Mouse (Mus musculus) kidney, embryonic 15.5 days (tissue): ENCODE measurements around the gene Tmem50b. TPM values are rescaled to one million over a fixed set of nuclear protein-coding genes. Genes with fewer than 3 reads are reported as not detected.

Experiments
- ATAC-seq: fragments of 200-750 bp; cut with Nextera tagmentation; replicated peaks from 2 replicates; pipeline ENCODE4 v1.8.0; 2017; ENCODE audit warnings: moderate TSS enrichment; ENCODE audit not compliant: low FRiP score
- H3K27ac ChIP-seq: fragments of 300-500 bp; sonication (generic); 2 replicates; pipeline ENCODE4 v1.5.1; 2015; ENCODE audit warnings: mild to moderate bottlenecking, inconsistent platforms
- H3K27me3 ChIP-seq: fragments of 300-500 bp; sonication (generic); 2 replicates; pipeline ENCODE4 v1.6.1; 2015; ENCODE audit warnings: inconsistent platforms
- H3K36me3 ChIP-seq: fragments of 300-500 bp; sonication (generic); 2 replicates; pipeline ENCODE4 v1.6.1; 2015; ENCODE audit warnings: inconsistent platforms
- H3K4me1 ChIP-seq: fragments of 300-500 bp; sonication (generic); 2 replicates; pipeline ENCODE4 v1.6.1; 2015; ENCODE audit warnings: inconsistent platforms
- H3K4me2 ChIP-seq: fragments of 300-500 bp; sonication (generic); 2 replicates; pipeline ENCODE4 v1.6.1; 2015; ENCODE audit warnings: moderate library complexity, mild to moderate bottlenecking, inconsistent platforms
- H3K4me3 ChIP-seq: fragments of 300-500 bp; sonication (generic); replicated peaks from 2 replicates; pipeline ENCODE4 v1.5.1; 2015; ENCODE audit warnings: mild to moderate bottlenecking, inconsistent platforms
- H3K9ac ChIP-seq: fragments of 300-500 bp; sonication (generic); 2 replicates; pipeline ENCODE4 v1.6.1; 2015; ENCODE audit warnings: mild to moderate bottlenecking, inconsistent platforms
- H3K9me3 ChIP-seq: fragments of 300-500 bp; sonication (generic); replicated peaks from 2 replicates; pipeline ENCODE4 v1.6.1; 2016; ENCODE audit warnings: inconsistent platforms
- WGBS: fragments of 180-500 bp; shearing (Covaris S2); methylation state at CpG from one replicate; pipeline ENCODE4 v1.1.7; 2015; ENCODE audit warnings: mixed read lengths; 5-methylcytosine and 5-hydroxymethylcytosine counted together
- polyA plus RNA-seq: library from polyadenylated mRNA; unstranded; fragments of >200 nt; fragmentation: Nextera tagmentation; extraction: Ambion mirVana; gene quantifications from 2 replicates; pipeline ENCODE4 v1.2.1, GENCODE M21; 2015

Tmem50b gene
- polyA plus RNA-seq, 1 experiment from 2014 or later = 35.8 TPM

DNA sequence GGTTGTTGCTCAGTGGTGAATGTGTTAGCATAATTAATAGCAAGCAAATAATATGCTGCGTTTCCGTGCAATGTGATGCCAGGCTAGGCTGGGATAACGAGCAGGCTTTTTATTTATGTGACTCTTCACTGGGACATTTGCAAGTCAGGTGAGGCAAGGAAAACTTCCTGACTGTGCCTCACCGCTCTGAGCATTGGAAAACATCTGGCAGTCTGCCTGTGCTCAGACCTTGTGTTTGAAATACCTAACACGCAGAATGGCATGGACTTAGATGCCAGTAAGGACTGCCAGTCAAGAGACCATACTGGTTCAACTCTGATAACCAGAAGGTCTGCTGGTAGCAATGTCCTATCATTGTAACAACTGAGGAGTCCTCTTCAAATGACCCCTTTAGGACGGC lies 7.6 kb upstream of the Tmem50b start:
- Histone ChIP-seq H3K27me3 (peaks cover 10% of the 10 kb centered on the region; the same call in 1 of the 2 replicates), H3K4me2 (no peak overlapping the region), H3K4me1 (no peaks in the 10 kb centered on the region), H3K36me3 (no peaks in the 10 kb centered on the region), H3K27ac (no peak overlapping the region), H3K9ac (no peak overlapping the region), H3K4me3 (no peak overlapping the region), H3K9me3 (no peaks in the 10 kb centered on the region)
- WGBS = 69% methylated on average over 6 of the region's 6 CpGs
- ATAC-seq = no peak

DNA sequence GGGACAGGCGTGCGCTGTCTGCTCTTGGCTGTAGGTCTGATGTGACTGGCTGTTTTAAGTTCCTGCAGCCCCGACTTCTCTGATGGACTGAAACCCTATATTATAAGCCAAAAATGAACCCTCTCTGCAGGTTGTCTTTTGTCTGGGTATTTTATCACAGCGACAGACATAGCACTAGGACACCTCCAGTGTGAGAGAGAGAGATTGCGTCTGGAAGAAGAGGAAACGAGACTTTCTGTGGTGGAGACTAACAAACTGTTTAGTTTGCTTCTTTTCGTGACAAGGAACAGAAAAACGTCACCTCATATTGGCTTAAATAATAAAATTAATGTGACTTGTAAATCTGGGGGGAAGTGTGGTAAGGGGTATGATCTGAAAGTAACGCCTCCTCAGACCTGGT lies 4.1 kb upstream of the Tmem50b start:
- Histone ChIP-seq H3K4me3 (no peak overlapping the region), H3K36me3 (no peaks in the 10 kb centered on the region), H3K9ac (no peak overlapping the region), H3K27ac (no peak overlapping the region), H3K4me2 (no peak overlapping the region), H3K4me1 (peaks cover 8% of the 10 kb centered on the region), H3K27me3 (peaks cover 24% of the 10 kb centered on the region), H3K9me3 (no peaks in the 10 kb centered on the region)
- 39% methylated on average over 9 of the region's 9 CpGs for WGBS
- ATAC-seq = no peak

DNA sequence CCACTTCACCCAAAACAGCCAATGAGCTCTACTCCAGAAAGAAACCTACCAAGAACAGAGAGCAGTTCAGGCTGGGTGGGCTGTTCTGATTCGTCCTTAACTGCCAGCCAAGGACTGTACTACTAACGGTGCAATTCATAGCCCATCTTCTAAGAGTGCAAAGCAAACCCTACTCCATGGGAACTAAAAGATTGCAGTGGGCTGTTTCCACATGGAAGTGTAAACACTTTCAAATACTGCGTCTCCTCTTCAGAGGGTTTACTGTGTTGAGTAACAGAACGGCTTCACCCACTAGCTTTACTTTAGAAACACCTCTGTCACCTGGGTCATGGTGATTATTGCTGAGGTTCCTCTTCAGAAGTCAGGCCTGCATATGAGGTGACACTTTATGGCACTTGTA lies 3.5 kb upstream of the Tmem50b start:
- H3K4me3 ChIP-seq = no peak overlapping the region
- H3K4me2 ChIP-seq = no peak overlapping the region
- peaks cover 13% of the 10 kb centered on the region for H3K4me1 ChIP-seq
- H3K27me3 ChIP-seq = peaks cover 24% of the 10 kb centered on the region
- no peaks in the 10 kb centered on the region for H3K9me3 ChIP-seq
- H3K9ac ChIP-seq = no peak overlapping the region
- ATAC-seq = no peak
- 32% methylated on average over 4 of the region's 4 CpGs for WGBS
- H3K27ac ChIP-seq = no peak overlapping the region
- H3K36me3 ChIP-seq = no peaks in the 10 kb centered on the region

DNA sequence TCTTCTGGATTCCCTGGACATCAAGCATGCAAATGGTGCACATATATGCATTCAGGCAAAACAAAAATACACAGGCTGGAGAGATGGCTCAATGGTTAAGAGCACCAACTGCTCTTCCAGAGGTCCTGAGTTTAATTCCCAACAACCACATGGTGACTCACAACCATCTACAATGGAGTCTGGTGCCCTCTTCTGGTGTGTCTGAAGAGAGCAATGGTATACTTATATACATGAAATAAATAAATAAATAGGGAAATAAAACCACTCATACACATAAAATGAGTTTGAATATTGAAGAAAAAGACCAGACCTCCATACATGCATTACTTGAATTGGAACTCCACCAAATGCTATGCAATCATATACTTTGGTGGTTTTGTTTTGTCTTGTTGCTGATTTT lies 1.6 kb upstream of the Tmem50b start:
- H3K36me3 ChIP-seq = no peaks in the 10 kb centered on the region

DNA sequence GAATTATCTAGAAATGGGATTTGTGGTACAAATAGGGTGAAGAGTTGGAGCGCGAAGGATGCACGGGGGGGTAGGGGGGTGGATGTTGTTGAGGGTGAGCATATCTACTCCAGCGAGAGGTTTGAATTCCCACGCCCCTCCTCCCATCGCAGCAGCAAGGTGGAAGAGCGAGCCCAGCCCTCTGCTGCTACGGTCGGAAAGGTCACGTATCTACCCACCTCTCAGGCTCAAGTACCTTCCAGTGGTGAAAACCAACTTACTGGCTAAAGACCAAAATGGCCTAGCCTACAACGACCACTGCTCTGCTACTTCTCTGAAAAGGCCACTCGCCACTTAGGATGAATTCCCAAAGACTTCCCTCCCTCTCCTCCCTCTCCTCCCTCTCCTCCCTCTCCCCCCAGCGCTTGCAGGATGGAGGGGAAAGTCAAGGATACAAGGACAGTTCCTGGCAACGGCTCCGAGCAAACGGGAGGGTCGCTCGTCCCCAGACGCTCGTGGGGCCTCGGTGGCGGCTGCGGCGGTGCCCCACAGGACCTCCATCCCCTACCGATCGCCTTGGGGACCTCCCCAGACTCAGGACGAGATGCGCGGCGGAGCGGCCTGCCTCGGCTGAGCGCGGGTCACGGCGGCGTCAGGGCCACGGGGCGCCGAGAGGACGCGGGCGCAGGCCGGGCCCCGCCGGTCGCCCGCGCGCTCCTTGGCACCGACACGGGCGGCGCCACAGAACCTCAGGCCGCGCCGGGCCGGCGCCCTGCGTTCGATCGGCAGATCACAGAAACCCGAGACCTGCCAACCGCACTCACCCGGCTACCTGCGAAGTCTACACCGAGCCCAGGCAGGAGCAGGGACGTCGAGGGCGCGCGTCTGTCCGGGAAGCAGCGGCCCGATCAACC lies 575 bp downstream of the Tmem50b start:
- WGBS = under 1% methylated on average over 75 of the region's 75 CpGs
- peak; percentile 0 for ATAC-seq
- Histone ChIP-seq H3K9ac (peak overlapping the region; percentile 68), H3K4me3 (peak overlapping the region; percentile 80), H3K36me3 (no peaks in the 10 kb centered on the region), H3K4me1 (peaks cover 44% of the 10 kb centered on the region), H3K27ac (no peak overlapping the region), H3K4me2 (peak overlapping the region; percentile 96), H3K9me3 (no peaks in the 10 kb centered on the region), H3K27me3 (peaks cover 24% of the 10 kb centered on the region)

More for the DNA sequence above, 1.6 kb upstream of the Tmem50b start:
- peaks cover 24% of the 10 kb centered on the region for H3K27me3 ChIP-seq
- peaks cover 23% of the 10 kb centered on the region for H3K4me1 ChIP-seq
- H3K9ac ChIP-seq = no peak overlapping the region
- H3K4me3 ChIP-seq = no peak overlapping the region
- H3K27ac ChIP-seq = no peak overlapping the region
- no peaks in the 10 kb centered on the region for H3K9me3 ChIP-seq
- no peak overlapping the region for H3K4me2 ChIP-seq
- no peak for ATAC-seq

DNA sequence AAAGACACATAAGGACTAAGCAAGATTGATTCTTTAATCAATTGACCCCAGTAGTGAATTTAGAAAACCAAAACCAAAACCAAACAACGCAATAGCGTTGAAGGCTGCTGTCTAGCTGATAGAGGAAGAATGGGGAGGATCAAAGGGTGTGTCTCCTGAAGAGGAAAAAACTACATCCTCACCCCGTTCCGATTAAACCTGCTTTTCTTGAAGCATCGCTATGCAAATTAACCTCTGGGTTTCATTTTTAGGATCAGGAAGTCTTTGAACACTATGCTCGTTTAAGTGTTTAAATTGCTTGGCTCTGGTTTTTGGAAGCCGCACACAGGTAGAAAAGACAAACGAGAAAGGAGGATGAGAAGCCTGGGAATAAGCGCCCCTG lies 1.2 kb downstream of the Tmem50b start:
- 20% methylated on average over 9 of the region's 9 CpGs for WGBS

DNA sequence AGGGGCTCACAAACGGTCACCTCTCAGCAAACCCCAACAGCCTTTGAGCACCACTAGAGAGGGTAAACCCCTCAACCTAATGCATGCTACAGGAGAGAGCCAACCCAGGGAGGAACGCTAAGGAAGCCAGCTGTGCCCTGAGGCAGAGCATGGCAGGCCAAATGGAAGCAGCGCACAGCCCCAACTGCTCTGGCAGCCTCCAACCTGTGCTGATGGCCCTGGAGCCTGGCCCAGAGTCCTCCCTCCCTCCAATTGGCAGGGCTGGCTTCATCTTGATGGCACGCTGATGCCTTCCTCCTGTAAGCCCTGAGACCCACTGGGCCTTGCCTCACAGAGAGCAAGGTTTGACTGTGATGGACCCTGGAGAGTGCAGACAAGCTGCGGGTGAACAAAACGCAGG lies 2.5 kb downstream of the Tmem50b start:
- ATAC-seq = no peak
- Histone ChIP-seq H3K9ac (0 out of 2 replicates have a peak overlapping the region, but pooled peaks have one; percentile 14), H3K27ac (no peak overlapping the region), H3K9me3 (no peaks in the 10 kb centered on the region), H3K27me3 (peaks cover 14% of the 10 kb centered on the region), H3K36me3 (no peaks in the 10 kb centered on the region), H3K4me3 (no peak overlapping the region), H3K4me1 (peaks cover 51% of the 10 kb centered on the region), H3K4me2 (no peak overlapping the region)
- 80% methylated on average over 6 of the region's 6 CpGs for WGBS

More for the DNA sequence above, 1.2 kb downstream of the Tmem50b start:
- ATAC-seq = no peak
- peak overlapping the region; percentile 96 for H3K4me2 ChIP-seq
- H3K27me3 ChIP-seq = peaks cover 21% of the 10 kb centered on the region
- peaks cover 47% of the 10 kb centered on the region for H3K4me1 ChIP-seq
- H3K9ac ChIP-seq = peak overlapping the region; percentile 68; the same call in 1 of the 2 replicates
- H3K9me3 ChIP-seq = no peaks in the 10 kb centered on the region
- H3K4me3 ChIP-seq = peak overlapping the region; percentile 80
- no peak overlapping the region for H3K27ac ChIP-seq
- H3K36me3 ChIP-seq = no peaks in the 10 kb centered on the region

DNA sequence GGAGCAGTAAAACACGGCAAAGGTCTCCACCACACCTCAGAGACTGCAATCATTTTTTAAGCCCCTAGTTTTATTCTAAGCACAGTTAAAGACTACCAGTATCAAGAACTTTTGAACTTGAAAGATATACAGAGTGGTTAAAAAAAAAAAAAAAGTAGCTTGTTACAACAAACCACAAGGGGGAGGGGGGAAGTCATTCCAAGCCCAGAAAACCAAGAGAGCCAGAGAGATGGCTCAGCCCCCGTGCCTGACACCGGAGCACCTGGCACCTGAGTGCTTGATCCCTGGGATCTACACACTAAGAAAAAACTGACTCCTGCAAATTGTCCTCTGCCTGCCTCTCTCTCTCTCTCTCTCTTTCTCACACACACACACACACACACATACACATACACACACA lies 4.3 kb downstream of the Tmem50b start:
- no peak overlapping the region for H3K4me2 ChIP-seq
- 49% methylated on average over 3 of the region's 3 CpGs for WGBS
- H3K9me3 ChIP-seq = no peaks in the 10 kb centered on the region
- H3K4me1 ChIP-seq = peaks cover 59% of the 10 kb centered on the region
- no peak for ATAC-seq
- no peaks in the 10 kb centered on the region for H3K36me3 ChIP-seq
- no peak overlapping the region for H3K4me3 ChIP-seq
- H3K27ac ChIP-seq = no peak overlapping the region
- H3K27me3 ChIP-seq = peaks cover under 1% of the 10 kb centered on the region
- no peak overlapping the region for H3K9ac ChIP-seq

DNA sequence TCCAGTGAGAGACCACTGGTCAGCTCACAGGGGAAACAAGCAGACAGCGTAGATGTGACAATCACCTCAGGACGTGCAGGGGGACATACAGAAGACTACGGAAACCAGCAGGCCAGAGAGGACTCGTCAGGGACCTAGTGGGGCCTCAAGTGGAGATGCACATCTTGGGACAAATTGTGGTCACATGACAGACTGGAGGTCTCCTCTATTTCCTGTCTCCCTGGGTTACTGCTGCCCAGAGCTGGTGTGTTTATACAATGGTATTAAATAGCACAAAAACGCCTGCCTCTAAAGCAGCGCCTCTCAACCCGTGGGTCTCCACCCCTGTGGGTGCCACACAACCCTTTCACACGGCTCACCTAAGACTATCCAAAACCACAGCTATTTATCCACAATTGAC lies 5.4 kb downstream of the Tmem50b start:
- no peaks in the 10 kb centered on the region for H3K9me3 ChIP-seq
- ATAC-seq = no peak

DNA sequence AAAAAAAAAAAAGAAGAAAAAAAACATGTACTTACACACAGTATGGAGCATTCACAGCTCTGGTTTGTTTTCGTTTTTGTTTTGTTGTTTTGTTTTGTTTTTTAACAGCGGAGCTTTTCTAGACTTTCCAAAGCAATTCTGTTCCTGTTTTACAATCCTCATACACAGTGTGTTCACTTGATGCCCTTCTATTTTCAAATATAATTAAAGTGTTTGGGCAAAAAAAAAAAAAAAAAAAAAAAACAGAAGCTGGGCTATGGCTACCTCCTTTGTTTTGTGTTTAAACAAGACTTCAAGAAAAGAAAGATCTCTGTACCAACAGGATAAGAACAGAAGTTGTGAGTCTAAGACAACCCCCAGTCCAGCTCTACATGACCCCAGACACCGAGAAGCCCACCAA lies 8.9 kb downstream of the Tmem50b start:
- H3K4me1 ChIP-seq = peaks cover 31% of the 10 kb centered on the region
- no peaks in the 10 kb centered on the region for H3K9me3 ChIP-seq
- ATAC-seq = no peak
- no peak overlapping the region for H3K27ac ChIP-seq
- 83% methylated on average over 3 of the region's 3 CpGs for WGBS
- no peaks in the 10 kb centered on the region for H3K27me3 ChIP-seq
- H3K4me2 ChIP-seq = no peak overlapping the region
- no peak overlapping the region for H3K9ac ChIP-seq
- H3K4me3 ChIP-seq = no peak overlapping the region
- H3K36me3 ChIP-seq = peaks cover 4% of the 10 kb centered on the region; the same call in 1 of the 2 replicates

More for the DNA sequence above, 5.4 kb downstream of the Tmem50b start:
- Histone ChIP-seq H3K27ac (no peak overlapping the region), H3K36me3 (no peaks in the 10 kb centered on the region), H3K4me2 (no peak overlapping the region), H3K4me3 (no peak overlapping the region), H3K4me1 (peaks cover 55% of the 10 kb centered on the region), H3K27me3 (no peaks in the 10 kb centered on the region), H3K9ac (no peak overlapping the region)
- WGBS = 44% methylated on average over 8 of the region's 8 CpGs

DNA sequence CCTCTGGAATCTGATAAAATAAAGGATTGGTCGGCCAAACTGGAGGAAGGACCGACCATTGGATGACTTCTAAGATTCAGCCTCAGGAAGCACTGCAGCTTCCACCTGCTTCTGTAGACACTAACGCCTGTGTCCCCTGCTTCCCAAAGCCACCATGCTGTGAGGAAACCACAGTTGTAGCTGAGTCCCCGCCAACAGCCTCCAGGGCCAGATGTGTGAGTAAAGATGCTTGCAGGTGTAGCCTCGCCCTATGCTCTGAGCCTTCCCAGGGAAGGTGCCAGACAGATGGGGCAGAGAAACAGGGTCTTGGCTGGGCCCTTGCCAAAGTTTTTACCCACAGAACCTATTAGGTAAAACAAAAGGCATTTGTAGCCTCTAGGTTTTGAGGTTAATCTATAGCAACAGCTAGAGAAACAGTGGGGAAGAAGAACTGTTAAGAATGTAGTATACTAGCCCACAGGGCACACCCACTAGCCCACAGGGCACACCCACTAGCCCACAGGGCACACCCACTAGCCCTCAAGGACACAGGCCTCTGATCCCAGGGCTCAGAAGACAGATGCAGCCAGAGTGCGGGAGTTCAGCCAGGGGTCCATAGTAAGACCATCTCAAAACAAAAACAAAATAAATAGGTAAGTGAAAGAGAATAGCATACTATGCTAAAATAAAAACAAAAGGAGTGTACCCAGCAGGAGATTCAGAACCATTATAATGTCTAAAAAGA lies 9.7 kb downstream of the Tmem50b start:
- Histone ChIP-seq H3K4me1 (peaks cover 23% of the 10 kb centered on the region), H3K9me3 (no peaks in the 10 kb centered on the region), H3K27ac (no peak overlapping the region), H3K27me3 (no peaks in the 10 kb centered on the region), H3K4me2 (no peak overlapping the region), H3K9ac (no peak overlapping the region), H3K36me3 (peaks cover 4% of the 10 kb centered on the region; the same call in 1 of the 2 replicates), H3K4me3 (no peak overlapping the region)
- ATAC-seq = no peak
- WGBS = 72% methylated on average over 6 of the region's 6 CpGs

DNA sequence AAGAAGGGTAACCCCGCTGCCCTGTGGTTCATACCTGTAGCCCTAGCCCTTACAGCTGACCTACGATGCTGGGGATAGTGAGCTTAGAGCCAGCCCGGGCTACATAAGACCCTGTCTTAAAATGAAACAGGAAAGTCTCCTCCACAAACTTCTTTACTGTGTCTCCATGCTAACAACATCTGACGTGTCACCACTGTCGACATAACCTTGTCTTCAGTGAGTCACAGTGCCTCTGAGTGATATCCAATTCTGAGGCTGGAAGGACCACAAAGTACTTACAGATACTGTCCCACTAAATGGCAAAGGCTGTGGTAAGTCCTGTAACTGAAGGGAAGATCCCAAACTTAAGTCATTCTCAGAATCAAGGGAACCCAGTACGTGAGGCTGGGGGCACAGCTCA lies 11.4 kb downstream of the Tmem50b start:
- Histone ChIP-seq H3K9ac (no peak overlapping the region), H3K4me3 (no peak overlapping the region), H3K4me2 (no peak overlapping the region), H3K4me1 (peaks cover 12% of the 10 kb centered on the region), H3K27ac (no peak overlapping the region), H3K9me3 (no peaks in the 10 kb centered on the region), H3K27me3 (no peaks in the 10 kb centered on the region), H3K36me3 (peaks cover 8% of the 10 kb centered on the region)
- ATAC-seq = no peak
- 85% methylated on average over 6 of the region's 6 CpGs for WGBS
